10 mouse cellular contexts compared by ENCODE assay signal in genomic region chr1:173622216-173622615, GRCm38 (mm10). TPM values are rescaled to one million over a fixed set of nuclear protein-coding genes. Genes with fewer than 3 reads are reported as not detected.
A peak's percentile ranks its signal among the peaks of the same experiment; 100 is the strongest.
DNase-seq lines count a peak whose midpoint lies in the region; ATAC-seq and TF ChIP-seq lines count a peak whose summit lies in the region.
"Not testable (repeated sequence)": the region's sequence is repeated elsewhere in the genome, so short reads cannot be mapped to it uniquely, and the experiment has no call there.
"Had no signal": no experiment of that assay in that cellular context is flagged by ENCODE, and none has a peak within 500 bp of the region (broad histone marks: within the 10 kb centered on the region; RNA-seq: fewer than 3 reads in every experiment).

No protein-coding gene starts in this region.

- intact Hi-C loops in gastrocnemius, adult 2 months (cut with DNase I) = not testable (repeated sequence)

- not testable (repeated sequence) for TF ChIP-seq CTCF in gastrocnemius, adult 2 months (IDR thresholded peaks at IDR 0.05)

- not testable (repeated sequence) for H3K36me3 ChIP-seq in splenic B cell, adult 2 months (ENCODE audit: control insufficient read depth, insufficient read depth, low read length, poor library complexity, severe bottlenecking)

- peak; percentile 98 for ATAC-seq in megakaryocyte progenitor cell, adult 5-6 weeks (replicated peaks; ENCODE audit: poor library complexity)
- peak; percentile 55; the same call in 1 of the 2 replicates for ATAC-seq in neutrophil, adult 5-6 weeks (ENCODE audit: extremely low read depth, insufficient number of reproducible peaks, low FRiP score, poor library complexity, severe bottlenecking)

- not testable (repeated sequence) for H3K4me3 ChIP-seq in gastrocnemius, adult 2 months

- DNase-seq in adipocyte (ENCODE audit: low spot score) = peak; percentile 85
- not testable (repeated sequence) for DNase-seq in gastrocnemius, adult 2 months
- peak; percentile 96 for DNase-seq in heart, adult 11 months
- DNase-seq in heart, adult 9 months (ENCODE audit: low spot score in 2 of 2) = peak; percentile 65 to 79
- peak; percentile 28 for DNase-seq in splenic B cell, adult 2 months (ENCODE audit: low read depth, low spot score)

- H3K27ac ChIP-seq in gastrocnemius, adult 2 months = peak overlapping the region; percentile 48

- H3K27me3 ChIP-seq in splenic B cell, adult 2 months (ENCODE audit: control insufficient read depth, insufficient read depth, low read length, poor library complexity, severe bottlenecking) = not testable (repeated sequence)

RNA-seq across cellular contexts. Expression of gene Ifi209, which starts 8.5 kb away (rescaled TPM):
- total RNA-seq in gastrocnemius, adult 2 months (2021) = under 1 TPM; 0.11 to 0.18 TPM
- total RNA-seq in megakaryocyte progenitor cell, adult 5-6 weeks (2015) = 67.0 and 77.5 TPM in 2 replicates
- total RNA-seq in megakaryocyte progenitor cell, adult 5-6 weeks (2017) = 92.2 and 98.9 TPM in 2 replicates
- total RNA-seq in neutrophil, adult 5-6 weeks (2017) = 424 and 436 TPM in 2 replicates
- total RNA-seq: ES-E14 had no signal

RNA-seq across cellular contexts. Expression of gene Ifi213, which starts 23.1 kb away (rescaled TPM):
- total RNA-seq in gastrocnemius, adult 2 months (2021) = not detected
- 0.51 and 2.6 TPM in 2 replicates for total RNA-seq in megakaryocyte progenitor cell, adult 5-6 weeks (2015)
- 0.42 TPM in 1 of 2 replicates, not detected in the other for total RNA-seq in megakaryocyte progenitor cell, adult 5-6 weeks (2017)
- total RNA-seq in neutrophil, adult 5-6 weeks (2017) = 119 and 122 TPM in 2 replicates
- total RNA-seq: gastrocnemius, postnatal 14 days had no signal

RNA-seq across cellular contexts. Expression of gene Ifi208, which starts 51.3 kb away (rescaled TPM):
- total RNA-seq in gastrocnemius, adult 2 months (2021) = under 1 TPM; 0.08 TPM
- 0.20 TPM in 1 of 2 replicates, not detected in the other for total RNA-seq in megakaryocyte progenitor cell, adult 5-6 weeks (2015)
- 0.20 TPM in 1 of 2 replicates, not detected in the other for total RNA-seq in megakaryocyte progenitor cell, adult 5-6 weeks (2017)
- total RNA-seq in neutrophil, adult 5-6 weeks (2017) = 34.7 and 44.3 TPM in 2 replicates
- total RNA-seq: ES-E14; hematopoietic stem cell, adult 5-6 weeks had no signal

Comparison
In these comparisons a context has a peak if more than half of its experiments do, and no peak if none do; other contexts are left out.
1. RNA of gene Ifi209, which starts 8.5 kb away (total RNA-seq): 424 to 436 TPM in neutrophil, adult 5-6 weeks and 67.0 to 98.9 TPM in megakaryocyte progenitor cell, adult 5-6 weeks; 0.11 to 0.18 TPM in gastrocnemius, adult 2 months; every median in the first group is over 10 times any median in the second.
2. RNA of gene Ifi213, which starts 23.1 kb away (total RNA-seq): 119 to 122 TPM in neutrophil, adult 5-6 weeks; 0.42 to 2.6 TPM in megakaryocyte progenitor cell, adult 5-6 weeks and not detected in gastrocnemius, adult 2 months; every median in the first group is over 10 times any median in the second.
3. RNA of gene Ifi208, which starts 51.3 kb away (total RNA-seq): 34.7 to 44.3 TPM in neutrophil, adult 5-6 weeks; 0.08 TPM in gastrocnemius, adult 2 months and 0.20 TPM in megakaryocyte progenitor cell, adult 5-6 weeks; every median in the first group is over 10 times any median in the second.